Mouse (Mus musculus) ES-Bruce4 (cell line): ENCODE data around the gene Kif11.

Experiments used
- CTCF ChIP-seq: IDR thresholded peaks from one replicate; pipeline ENCODE4 v1.8.1; 2011; ENCODE audit warnings: low read depth, low read length
- EP300 ChIP-seq: IDR thresholded peaks from 2 replicates; pipeline ENCODE4 v1.6.1; 2011; ENCODE audit warnings: low read depth, low read length; ENCODE audit not compliant: insufficient read depth
- POLR2A ChIP-seq: IDR thresholded peaks from one replicate; pipeline ENCODE4 v1.8.1; 2011; ENCODE audit warnings: low read length; ENCODE audit not compliant: insufficient read depth

DNA sequence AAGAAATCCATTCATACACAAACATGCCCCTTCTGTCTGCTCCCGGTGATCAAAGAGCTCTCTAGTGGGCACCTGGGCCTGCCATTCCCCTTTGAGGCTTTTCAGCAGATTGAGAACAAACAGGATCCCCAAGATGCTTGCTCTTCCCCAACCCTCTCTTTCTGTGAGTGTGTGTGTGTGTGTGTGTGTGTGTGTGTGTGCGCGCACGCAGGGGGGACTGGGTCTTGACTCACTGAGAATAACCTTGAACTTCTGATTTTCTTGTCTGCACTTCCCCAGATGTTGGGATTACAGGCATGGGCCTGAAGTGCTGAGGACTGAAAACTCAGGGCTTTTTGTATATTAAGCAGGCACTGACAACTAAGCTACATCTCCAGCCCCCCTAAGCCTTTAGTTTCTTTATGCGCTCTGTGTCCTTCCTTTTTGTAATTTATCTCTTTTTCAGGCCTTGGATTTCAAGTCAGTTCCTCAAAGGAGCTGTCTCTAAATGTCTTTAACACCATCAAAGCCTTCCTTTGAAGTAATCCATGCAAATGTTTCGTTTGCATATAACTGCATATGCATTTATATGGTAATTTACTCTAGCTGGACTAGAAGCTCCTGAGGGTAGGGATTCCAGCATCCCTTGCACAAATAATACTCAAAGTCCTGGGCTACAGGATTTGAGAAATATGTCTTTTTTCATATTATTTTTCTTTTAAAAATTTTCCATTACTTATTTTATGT lies 92.8 kb downstream of the Kif11 start:
- TF ChIP-seq POLR2A (no peak), CTCF (no peak), EP300 (no peak)
